Mouse (Mus musculus) olfactory bulb, adult 2 months (tissue): ENCODE data around the gene Syne4. TPM values are rescaled to one million over a fixed set of nuclear protein-coding genes. Genes with fewer than 3 reads are reported as not detected.

Source experiments
- H3K27ac ChIP-seq: fragments of 200-500 bp; 2 replicates; pipeline ENCODE4 v1.5.1; 2012; ENCODE audit warnings: low read depth, low read length; ENCODE audit not compliant: insufficient read depth
- H3K4me1 ChIP-seq: fragments of 200-500 bp; 2 replicates; pipeline ENCODE4 v1.6.1; 2012; ENCODE audit warnings: low read length; ENCODE audit not compliant: control insufficient read depth, insufficient read depth
- H3K4me3 ChIP-seq: fragments of 200-500 bp; 2 replicates; pipeline ENCODE4 v1.5.1; 2012; ENCODE audit warnings: mild to moderate bottlenecking, low read depth, low read length, moderate library complexity; ENCODE audit not compliant: insufficient read depth
- CTCF ChIP-seq: fragments of 200-500 bp; IDR thresholded peaks from 2 replicates; pipeline ENCODE4 v1.5.1; 2012; ENCODE audit warnings: low read depth, mild to moderate bottlenecking, low read length, moderate library complexity; ENCODE audit not compliant: insufficient read depth
- POLR2A ChIP-seq: fragments of 200-500 bp; IDR thresholded peaks from 2 replicates; pipeline ENCODE4 v1.6.1; 2012; ENCODE audit warnings: mild to moderate bottlenecking, low read depth, low read length, moderate library complexity; ENCODE audit not compliant: insufficient read depth
- WGBS: fragments of 180-500 bp; shearing (Covaris S2); methylation state at CpG from one replicate; pipeline ENCODE4 v1.1.7; 2018; 5-methylcytosine and 5-hydroxymethylcytosine counted together
- polyA plus RNA-seq: library from polyadenylated mRNA; stranded (reverse); fragments of >200 nt; gene quantifications from 2 replicates; pipeline ENCODE4 v1.2.4, GENCODE M21; 2012; ENCODE audit warnings: low replicate concordance; ENCODE audit not compliant: missing spikeins, insufficient read depth, insufficient read length

The Syne4 gene
- not detected in 2 replicates for polyA plus RNA-seq

DNA sequence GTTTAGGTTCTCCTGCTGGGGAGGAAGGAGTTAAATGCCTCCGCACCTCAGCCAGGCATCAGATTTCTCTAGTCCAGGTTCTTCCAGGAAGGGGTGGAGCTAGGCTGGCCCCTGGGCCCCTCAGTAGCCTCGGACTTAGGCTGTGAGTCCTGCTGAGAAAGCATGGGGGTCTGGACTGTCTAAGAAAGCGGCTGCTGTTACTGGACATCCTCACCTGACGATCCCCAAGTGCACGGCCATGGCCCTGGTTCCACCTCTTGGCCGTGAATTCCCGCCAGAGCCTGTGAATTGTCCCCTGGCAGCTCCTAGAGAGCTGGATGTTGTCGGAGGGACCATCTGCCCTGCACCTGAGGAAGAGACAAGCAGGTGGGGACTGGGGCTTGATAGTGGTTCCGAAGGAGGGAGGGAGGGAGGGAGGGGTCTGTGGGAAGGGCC lies at the start of gene Syne4:
TSS of gene Syne4 (plus strand) at position 87 of the 435 bp plus-strand sequence.
- Histone ChIP-seq H3K4me3 (no peak within 1 kb of the TSS), H3K27ac (no peak within 1 kb of the TSS), H3K4me1 (peaks cover 4% of the 10 kb centered on the region)
- TF ChIP-seq POLR2A, result no peak
- no peak for TF ChIP-seq CTCF
- WGBS, result 32% methylated on average over 9 of the region's 9 CpGs

DNA sequence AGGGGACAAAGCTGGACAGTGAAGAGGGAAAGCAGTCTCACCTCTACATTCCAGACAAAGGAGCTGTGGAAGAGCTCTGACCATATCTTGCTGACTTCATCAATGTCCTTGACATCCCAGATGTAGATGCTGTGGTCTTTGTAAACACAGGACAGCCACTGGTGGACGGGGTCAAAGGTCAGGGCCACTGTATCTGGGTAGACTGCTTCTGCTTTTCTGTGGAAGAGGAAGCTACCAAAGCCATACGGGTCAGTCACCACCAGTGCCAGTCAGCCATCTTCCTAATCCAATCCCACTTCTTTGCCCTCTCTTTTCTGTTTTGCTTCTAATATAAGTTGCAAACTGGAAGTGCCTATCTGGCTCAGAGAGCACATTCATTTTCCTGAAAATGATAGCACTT lies 49.6 kb upstream of the Syne4 start:
- Histone ChIP-seq H3K4me3 (no peak overlapping the region), H3K4me1 (no peaks in the 10 kb centered on the region), H3K27ac (no peak overlapping the region)
- TF ChIP-seq POLR2A (no peak), CTCF (no peak)
- 88% methylated on average over 2 of the region's 2 CpGs for WGBS

DNA sequence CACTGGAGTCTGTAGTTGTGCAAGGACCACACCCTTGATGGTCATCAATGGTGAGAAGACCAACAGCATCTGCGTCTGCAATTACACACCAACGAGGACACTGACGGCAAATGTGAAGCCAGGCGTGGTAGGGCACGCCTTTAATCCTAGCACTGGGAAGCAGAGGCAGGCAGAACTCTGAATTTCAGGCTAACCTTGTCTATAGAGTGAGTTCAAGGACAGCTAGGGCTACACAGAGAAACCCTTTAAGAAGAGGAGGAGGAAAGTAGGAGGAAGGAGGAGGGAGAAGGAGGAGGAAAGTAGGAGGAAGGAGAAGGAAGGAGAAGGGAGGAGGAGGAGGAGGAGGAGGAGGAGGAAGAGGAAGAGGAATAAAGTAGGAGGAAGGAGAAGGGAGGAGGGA lies 49.1 kb upstream of the Syne4 start:
- WGBS, result 96% methylated on average over 5 of the region's 5 CpGs
- Histone ChIP-seq H3K4me1 (no peaks in the 10 kb centered on the region), H3K27ac (no peak overlapping the region), H3K4me3 (no peak overlapping the region)
- no peak for TF ChIP-seq CTCF
- no peak for TF ChIP-seq POLR2A

DNA sequence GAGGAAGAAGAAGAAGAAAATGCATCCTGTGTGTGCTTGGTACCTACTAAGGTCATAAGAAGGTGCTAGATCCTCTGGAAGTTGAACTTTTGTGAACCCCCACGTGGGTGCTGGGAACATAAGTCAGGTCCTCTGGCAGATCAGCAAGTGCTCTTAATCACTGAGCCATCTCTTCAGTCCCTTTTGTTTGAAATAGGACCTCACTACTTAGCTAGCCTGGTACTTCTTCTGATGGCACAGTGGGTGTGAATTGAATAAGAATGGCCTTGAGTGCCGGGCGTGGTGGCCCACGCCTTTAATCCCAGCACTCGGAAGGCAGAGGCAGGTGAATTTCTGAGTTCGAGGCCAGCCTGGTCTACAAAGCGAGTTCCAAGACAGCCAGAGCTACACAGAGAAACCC lies 48.7 kb upstream of the Syne4 start:
- H3K4me1 ChIP-seq, result no peaks in the 10 kb centered on the region
- TF ChIP-seq POLR2A (no peak), CTCF (no peak)
- no peak overlapping the region for H3K27ac ChIP-seq
- no peak overlapping the region for H3K4me3 ChIP-seq
- 96% methylated on average over 7 of the region's 7 CpGs for WGBS

DNA sequence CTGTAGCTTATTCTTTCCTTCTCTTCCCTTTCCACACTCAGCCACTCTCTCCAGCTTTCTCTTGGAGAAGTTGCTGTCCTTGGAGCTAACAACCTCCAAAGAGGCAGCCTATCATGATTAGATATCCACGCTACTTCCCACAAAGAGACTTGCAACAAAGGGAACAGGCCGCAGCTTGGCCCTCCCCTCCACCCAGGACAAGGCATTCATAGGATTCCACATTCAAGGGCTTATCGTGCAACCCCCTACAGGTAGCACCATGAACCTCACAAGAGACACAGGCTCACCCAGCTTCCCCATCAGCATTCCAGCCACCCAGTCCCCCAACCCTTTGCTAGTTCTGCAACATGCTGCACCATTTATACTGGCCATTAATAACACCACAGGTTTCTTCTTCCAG lies 47.8 kb upstream of the Syne4 start:
- TF ChIP-seq POLR2A (no peak), CTCF (no peak)
- H3K27ac ChIP-seq, result no peak overlapping the region
- no peaks in the 10 kb centered on the region for H3K4me1 ChIP-seq
- H3K4me3 ChIP-seq, result no peak overlapping the region
- 81% methylated on average over 3 of the region's 3 CpGs for WGBS

DNA sequence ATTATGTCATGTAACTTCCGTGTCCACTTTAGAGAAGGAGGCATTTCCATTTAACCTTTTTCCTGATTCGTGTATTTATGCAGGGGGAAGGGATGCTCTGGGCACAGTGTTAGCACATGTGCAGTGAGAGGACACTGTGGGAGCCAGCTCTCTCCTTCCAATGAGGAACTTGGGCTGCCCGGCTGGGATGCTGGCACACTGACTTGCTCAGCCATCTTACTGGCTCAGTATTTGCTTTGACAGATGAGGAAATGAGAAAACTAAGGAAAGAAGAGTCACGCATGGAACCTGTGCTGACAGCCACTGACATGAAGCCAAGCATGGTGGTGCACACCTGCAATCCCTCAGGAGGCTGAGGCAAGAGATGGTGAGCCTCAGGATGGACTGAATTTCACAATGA lies 45.0 kb upstream of the Syne4 start:
- H3K4me1 ChIP-seq, result no peaks in the 10 kb centered on the region
- no peak overlapping the region for H3K4me3 ChIP-seq
- WGBS, result 85% methylated on average over 4 of the region's 4 CpGs

DNA sequence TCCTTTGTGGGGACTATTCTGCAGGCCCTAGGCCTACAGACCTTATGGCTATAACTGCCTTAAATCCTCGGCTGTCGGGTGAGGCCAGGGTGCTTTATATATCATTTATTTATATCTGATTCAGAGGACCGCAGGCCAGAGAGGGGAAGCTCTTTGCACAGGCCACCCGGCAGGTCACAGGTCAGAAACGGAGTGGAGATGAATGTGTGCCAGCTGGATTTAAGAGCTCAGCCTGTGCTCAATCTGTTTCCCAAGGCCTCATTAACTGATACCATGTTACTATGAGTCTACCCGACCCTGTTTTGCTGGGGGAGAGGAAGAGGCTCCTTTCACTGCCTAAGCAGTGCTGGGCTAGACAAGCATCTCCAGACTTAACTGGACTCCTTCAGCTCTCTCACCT lies 40.2 kb upstream of the Syne4 start:
- no peaks in the 10 kb centered on the region for H3K4me1 ChIP-seq
- no peak for TF ChIP-seq POLR2A
- no peak for TF ChIP-seq CTCF
- H3K4me3 ChIP-seq, result no peak overlapping the region
- 90% methylated on average over 6 of the region's 6 CpGs for WGBS
- H3K27ac ChIP-seq, result no peak overlapping the region

More for the DNA sequence above, 45.0 kb upstream of the Syne4 start:
- no peak overlapping the region for H3K27ac ChIP-seq
- TF ChIP-seq CTCF (no peak), POLR2A (no peak)

DNA sequence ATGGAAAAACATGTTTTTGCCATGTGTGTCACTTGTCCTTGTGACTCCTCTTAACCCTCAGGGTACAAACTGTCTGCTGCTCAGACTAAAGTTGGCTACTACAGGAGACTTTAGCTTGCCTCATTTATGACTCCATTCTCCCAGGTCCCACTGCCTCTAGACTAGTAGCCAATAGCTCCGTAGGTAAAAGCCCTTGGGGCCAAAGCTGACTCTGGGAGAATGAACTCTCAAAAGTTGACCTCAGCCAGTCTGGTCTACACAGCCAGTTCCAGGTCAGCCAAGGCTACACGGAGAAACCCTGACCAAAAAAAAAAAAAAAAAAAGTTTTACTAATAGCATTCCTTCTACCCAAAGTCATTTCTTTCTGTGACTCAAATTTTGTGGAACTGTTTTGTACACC lies 35.7 kb upstream of the Syne4 start:
- no peak overlapping the region for H3K4me3 ChIP-seq
- WGBS, result 45% methylated on average over 2 of the region's 2 CpGs

DNA sequence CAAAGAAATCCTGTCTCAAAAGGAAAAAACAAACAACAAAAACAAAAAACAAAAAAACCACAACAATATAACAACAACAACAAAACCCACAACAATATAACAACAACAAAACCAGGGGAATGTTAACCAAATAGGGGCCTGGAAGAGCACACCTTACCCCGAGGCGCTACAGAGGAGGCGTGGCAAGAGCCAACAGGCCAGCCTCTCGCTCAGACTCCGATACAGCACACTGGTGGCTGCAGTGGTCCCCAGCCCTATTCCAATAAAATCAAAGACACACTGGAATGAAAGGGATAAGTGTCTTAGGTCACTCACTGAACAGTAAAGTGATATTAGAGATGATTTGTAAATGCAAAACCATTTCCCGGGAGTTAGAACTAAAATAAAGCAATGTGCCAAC lies 35.1 kb upstream of the Syne4 start:
- TF ChIP-seq CTCF (no peak), POLR2A (no peak)
- Histone ChIP-seq H3K27ac (no peak overlapping the region), H3K4me1 (0 out of 2 replicates have a peak, but pooled peaks cover 4% of the 10 kb centered on the region), H3K4me3 (peak overlapping the region; percentile 74)
- WGBS, result 9% methylated on average over 6 of the region's 6 CpGs

More for the DNA sequence above, 35.7 kb upstream of the Syne4 start:
- H3K4me1 ChIP-seq, result 0 out of 2 replicates have a peak, but pooled peaks cover 4% of the 10 kb centered on the region
- no peak overlapping the region for H3K27ac ChIP-seq
- TF ChIP-seq POLR2A (no peak), CTCF (no peak)

DNA sequence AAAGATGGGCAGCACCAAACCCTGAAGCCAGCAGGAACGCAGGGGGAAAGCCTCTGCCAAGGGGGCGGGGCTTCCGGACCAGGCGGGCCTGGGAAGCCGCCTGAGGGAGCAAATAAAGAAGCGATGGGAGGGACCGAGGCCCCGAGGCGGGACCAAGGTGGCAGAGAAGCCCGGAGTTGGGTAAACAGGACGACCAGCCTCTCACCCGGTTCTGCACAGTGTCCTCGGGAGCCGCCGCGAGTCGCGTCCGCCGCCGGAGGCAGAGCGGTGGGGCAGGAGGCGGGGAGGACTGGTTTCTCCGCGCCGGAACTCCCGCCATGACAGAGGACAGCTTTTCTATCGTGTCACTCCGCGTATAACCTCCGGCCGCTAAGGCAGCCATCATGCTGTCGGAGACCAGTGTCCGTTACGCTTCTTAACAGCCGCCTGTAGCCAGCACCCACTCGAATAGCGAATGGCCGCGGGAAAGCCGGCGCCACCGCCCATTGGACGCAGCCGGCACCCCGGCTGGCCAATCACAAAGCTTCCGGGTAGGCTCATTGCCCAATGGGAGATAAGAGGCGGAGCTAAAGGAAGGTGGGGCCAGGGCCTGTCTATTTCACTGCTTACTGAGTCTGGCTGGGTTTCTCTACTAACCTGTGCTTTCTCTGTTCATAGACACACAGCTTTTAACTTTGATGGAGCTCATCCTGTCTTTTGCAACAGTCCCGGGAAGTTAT lies 34.5 kb upstream of the Syne4 start, which contains the start of the genes Thap8 and Wdr62:
TSS of gene Thap8 (plus strand) at position 144 of the 719 bp plus-strand sequence.
TSS of gene Wdr62 (minus strand) at position 469 of the 719 bp plus-strand sequence.
- TF ChIP-seq CTCF (no peak), POLR2A (no peak)
- under 1% methylated on average over 49 of the region's 49 CpGs for WGBS
- Histone ChIP-seq H3K4me3 (peak within 1 kb of the TSS; percentile 74), H3K4me1 (0 out of 2 replicates have a peak, but pooled peaks cover 4% of the 10 kb centered on the region), H3K27ac (peak within 1 kb of the TSS; percentile 99)
